Mouse (Mus musculus) retina, embryonic 14.5 days (tissue): ENCODE measurements around the gene Yeats2.
A peak's percentile ranks its signal among the peaks of the same experiment; 100 is the strongest.
"Not testable (repeated sequence)": the region's sequence is repeated elsewhere in the genome, so short reads cannot be mapped to it uniquely, and the experiment has no call there.

ENCODE experiments used
- DNase-seq: peaks from one replicate; pipeline ENCODE4 v3.0.0-alpha.2; 2015; ENCODE audit warnings: low spot score

Yeats2 gene

GRCm38 (mm10) chr16:20140772-20141531, at the start of gene Yeats2:
Gene Yeats2 (plus strand): TSS chr16:20141063.
- DNase-seq = peak; percentile 83

GRCm38 (mm10) chr16:20095966-20096365, 44.9 kb upstream of the Yeats2 start:
- peak; percentile 37 for DNase-seq

GRCm38 (mm10) chr16:20097069-20097710, 43.7 kb upstream of the Yeats2 start, which contains the start of gene Klhl24:
Gene Klhl24 (plus strand): TSS chr16:20097542.
- DNase-seq = peak; percentile 96

GRCm38 (mm10) chr16:20097711-20098374, 43.0 kb upstream of the Yeats2 start:
- DNase-seq = peak; percentile 88

GRCm38 (mm10) chr16:20098375-20098727, 42.5 kb upstream of the Yeats2 start:
- no peak for DNase-seq

GRCm38 (mm10) chr16:20098866-20099629, 41.8 kb upstream of the Yeats2 start:
- DNase-seq = no peak

- DNase-seq = no peak
Measured at GRCm38 (mm10) chr16:20106996-20107395, 33.9 kb upstream of the Yeats2 start.

- no peak for DNase-seq
Measured at GRCm38 (mm10) chr16:20108961-20109360, 31.9 kb upstream of the Yeats2 start.

- DNase-seq = no peak
Measured at GRCm38 (mm10) chr16:20112649-20113048, 28.2 kb upstream of the Yeats2 start.

- no peak for DNase-seq
Measured at GRCm38 (mm10) chr16:20116069-20116468, 24.8 kb upstream of the Yeats2 start.

- DNase-seq = not testable (repeated sequence)
Measured at GRCm38 (mm10) chr16:20126319-20126883, 14.5 kb upstream of the Yeats2 start.

GRCm38 (mm10) chr16:20130397-20130796, 10.5 kb upstream of the Yeats2 start:
- no peak for DNase-seq

GRCm38 (mm10) chr16:20144568-20144967, 3.7 kb downstream of the Yeats2 start:
- no peak for DNase-seq

- no peak for DNase-seq
Measured at GRCm38 (mm10) chr16:20151991-20152390, 11.1 kb downstream of the Yeats2 start.

GRCm38 (mm10) chr16:20153742-20154141, 12.9 kb downstream of the Yeats2 start:
- no peak for DNase-seq

- DNase-seq = no peak
Measured at GRCm38 (mm10) chr16:20160130-20160529, 19.3 kb downstream of the Yeats2 start.

GRCm38 (mm10) chr16:20169071-20169470, 28.2 kb downstream of the Yeats2 start:
- no peak for DNase-seq

GRCm38 (mm10) chr16:20169471-20170106, 28.7 kb downstream of the Yeats2 start:
- no peak for DNase-seq

GRCm38 (mm10) chr16:20179406-20180175, 38.7 kb downstream of the Yeats2 start:
- DNase-seq = no peak

GRCm38 (mm10) chr16:20185368-20185767, 44.5 kb downstream of the Yeats2 start:
- peak; percentile 56 for DNase-seq
